Mouse (Mus musculus) brown adipose tissue, adult 24 weeks (tissue): ENCODE measurements around the gene Angptl2. TPM values are rescaled to one million over a fixed set of nuclear protein-coding genes. Genes with fewer than 3 reads are reported as not detected.
"Not testable (repeated sequence)": the region's sequence is repeated elsewhere in the genome, so short reads cannot be mapped to it uniquely, and the experiment has no call there.

Experiments
- H3K27ac ChIP-seq: fragments of 200-500 bp; replicated peaks from 2 replicates; pipeline ENCODE4 v1.5.1; 2012; ENCODE audit warnings: low read depth, mild to moderate bottlenecking, low read length
- H3K4me1 ChIP-seq: fragments of 200-500 bp; 2 replicates; pipeline ENCODE4 v1.6.1; 2012; ENCODE audit warnings: low read length, mixed read lengths; ENCODE audit not compliant: control insufficient read depth, insufficient read depth, insufficient read length
- H3K4me3 ChIP-seq: fragments of 200-500 bp; 2 replicates; pipeline ENCODE4 v1.5.1; 2012; ENCODE audit warnings: low read depth, mild to moderate bottlenecking, low read length, moderate library complexity; ENCODE audit not compliant: insufficient read depth
- polyA plus RNA-seq: library from polyadenylated mRNA; stranded (reverse); fragments of >200 nt; gene quantifications from 2 replicates; pipeline ENCODE4 v1.2.4, GENCODE M21; 2012; ENCODE audit not compliant: missing spikeins, insufficient read depth, insufficient read length

Gene Angptl2
- polyA plus RNA-seq, 1 experiment, result 34.1 TPM

- H3K27ac ChIP-seq, result peak overlapping the region; percentile 17; the same call in 1 of the 2 replicates
- H3K4me3 ChIP-seq, result no peak overlapping the region
- peaks cover 27% of the 10 kb centered on the region for H3K4me1 ChIP-seq
Measured at GRCm38 (mm10) chr2:33184641-33185040, 31.2 kb upstream of the Angptl2 start.

- H3K4me1 ChIP-seq, result peaks cover 29% of the 10 kb centered on the region
- H3K27ac ChIP-seq, result peak overlapping the region; percentile 17; the same call in 1 of the 2 replicates
- no peak overlapping the region for H3K4me3 ChIP-seq
Measured at GRCm38 (mm10) chr2:33185258-33185657, 30.6 kb upstream of the Angptl2 start.

GRCm38 (mm10) chr2:33186505-33186904 lies 29.4 kb upstream of the Angptl2 start:
- Histone ChIP-seq H3K27ac (0 out of 2 replicates have a peak overlapping the region, but pooled peaks have one; percentile 8), H3K4me1 (peaks cover 29% of the 10 kb centered on the region), H3K4me3 (no peak overlapping the region)

GRCm38 (mm10) chr2:33187874-33188273 lies 28.0 kb upstream of the Angptl2 start:
- Histone ChIP-seq H3K4me3 (no peak overlapping the region), H3K4me1 (peaks cover 29% of the 10 kb centered on the region), H3K27ac (no peak overlapping the region)

- H3K27ac ChIP-seq, result peak overlapping the region; percentile 20; the same call in 1 of the 2 replicates
- H3K4me3 ChIP-seq, result no peak overlapping the region
- H3K4me1 ChIP-seq, result peaks cover 29% of the 10 kb centered on the region
Measured at GRCm38 (mm10) chr2:33188925-33189670, 26.8 kb upstream of the Angptl2 start.

GRCm38 (mm10) chr2:33189976-33190375 lies 25.9 kb upstream of the Angptl2 start:
- Histone ChIP-seq H3K4me3 (no peak overlapping the region), H3K27ac (no peak overlapping the region), H3K4me1 (peaks cover 26% of the 10 kb centered on the region)

GRCm38 (mm10) chr2:33200368-33201068 lies 15.4 kb upstream of the Angptl2 start:
- no peak overlapping the region for H3K27ac ChIP-seq
- H3K4me3 ChIP-seq, result no peak overlapping the region
- peaks cover 5% of the 10 kb centered on the region; the same call in 1 of the 2 replicates for H3K4me1 ChIP-seq

GRCm38 (mm10) chr2:33203284-33203683 lies 12.6 kb upstream of the Angptl2 start:
- H3K4me1 ChIP-seq, result peaks cover 5% of the 10 kb centered on the region; the same call in 1 of the 2 replicates
- H3K4me3 ChIP-seq, result no peak overlapping the region
- H3K27ac ChIP-seq, result no peak overlapping the region

GRCm38 (mm10) chr2:33204980-33205379 lies 10.9 kb upstream of the Angptl2 start:
- no peak overlapping the region for H3K27ac ChIP-seq
- H3K4me1 ChIP-seq, result peaks cover 5% of the 10 kb centered on the region; the same call in 1 of the 2 replicates
- no peak overlapping the region for H3K4me3 ChIP-seq

- Histone ChIP-seq H3K4me1 (no peaks in the 10 kb centered on the region), H3K27ac (no peak overlapping the region), H3K4me3 (no peak overlapping the region)
Measured at GRCm38 (mm10) chr2:33205939-33206525, 9.8 kb upstream of the Angptl2 start.

GRCm38 (mm10) chr2:33207069-33207468 lies 8.8 kb upstream of the Angptl2 start:
- Histone ChIP-seq H3K4me1 (no peaks in the 10 kb centered on the region), H3K27ac (no peak overlapping the region), H3K4me3 (no peak overlapping the region)

GRCm38 (mm10) chr2:33208134-33208533 lies 7.7 kb upstream of the Angptl2 start:
- no peaks in the 10 kb centered on the region for H3K4me1 ChIP-seq
- H3K27ac ChIP-seq, result no peak overlapping the region
- H3K4me3 ChIP-seq, result no peak overlapping the region

- Histone ChIP-seq H3K4me1 (no peaks in the 10 kb centered on the region), H3K27ac (no peak overlapping the region), H3K4me3 (no peak overlapping the region)
Measured at GRCm38 (mm10) chr2:33210841-33211240, 5.0 kb upstream of the Angptl2 start.

- H3K4me3 ChIP-seq, H3K4me1 ChIP-seq, H3K27ac ChIP-seq: not testable (repeated sequence)
Measured at GRCm38 (mm10) chr2:33211263-33211662, 4.6 kb upstream of the Angptl2 start.

GRCm38 (mm10) chr2:33215177-33215699 lies 631 bp upstream of the Angptl2 start:
- H3K4me1 ChIP-seq, result no peaks in the 10 kb centered on the region
- no peak overlapping the region for H3K4me3 ChIP-seq
- no peak overlapping the region for H3K27ac ChIP-seq
